Mouse (Mus musculus) liver, adult 2 months (tissue): ENCODE measurements at regions not wholly inside any gene's neighbourhood (a gene's known extent, or its start where the extent isn't known, plus 50 kb on each side); places are given as distances from the start of the nearest gene placed in this dataset.

Experiments used
- CTCF ChIP-seq: fragments of 200-500 bp; IDR thresholded peaks from 2 replicates; pipeline ENCODE4 v1.5.1; 2011; ENCODE audit warnings: low read depth, low read length, control low read depth
- POLR2A ChIP-seq: fragments of 200-500 bp; IDR thresholded peaks from 2 replicates; pipeline ENCODE4 v1.6.1; 2011; ENCODE audit warnings: low read length, control low read depth; ENCODE audit not compliant: insufficient read depth; ENCODE audit errors: extremely low read depth

DNA sequence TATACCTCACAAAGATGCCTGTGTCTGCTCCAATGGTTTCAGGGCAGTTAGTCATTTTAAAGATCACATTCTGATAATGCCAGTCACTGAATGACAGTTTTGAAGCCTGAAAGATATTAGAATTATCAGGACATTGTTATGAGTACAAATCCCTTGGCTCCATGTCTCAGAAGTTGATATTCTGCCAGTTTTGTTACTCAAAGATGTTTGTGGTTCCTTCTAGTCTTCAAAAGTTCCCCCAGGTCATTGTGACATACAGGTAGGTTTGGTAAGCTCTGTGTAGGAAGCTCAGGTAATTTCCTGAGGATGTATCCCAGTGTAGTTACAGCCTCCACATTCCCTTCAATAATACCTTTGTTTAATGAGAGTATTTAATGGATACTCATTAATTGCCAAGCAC lies 169.0 kb upstream of the Bank1 start:
- no peak for TF ChIP-seq CTCF
- no peak for TF ChIP-seq POLR2A
